Comparison of ENCODE assay signal across 16 mouse cellular contexts in genomic region chr11:48098063-48098462, GRCm38 (mm10).
"Had no signal": no experiment of that assay in that cellular context is flagged by ENCODE, and none has a peak within 500 bp of the region (broad histone marks: within the 10 kb centered on the region; RNA-seq: fewer than 3 reads in every experiment).

No protein-coding gene starts in this region.

- H3K9me3 ChIP-seq: neural tube, embryonic 13.5 days; neural tube, embryonic 15.5 days; stomach, embryonic 15.5 days had no signal

- H3K27ac ChIP-seq: neural tube, embryonic 13.5 days; neural tube, embryonic 15.5 days; stomach, embryonic 15.5 days; stomach, postnatal 0 days had no signal

- DNase-seq: retina, postnatal 1 day; right cerebral cortex, adult 18-20 months; right cerebral cortex, postnatal 14 days; right cerebral cortex, postnatal 25 days; right cerebral cortex, postnatal 4 days; spleen, adult 18-20 months; thymus, adult 18-20 months; thymus, adult 2 months; thymus, postnatal 14 days; thymus, postnatal 25 days; thymus, postnatal 36 days; thymus, postnatal 4 days had no signal

- H3K4me1 ChIP-seq: neural tube, embryonic 13.5 days; neural tube, embryonic 15.5 days; stomach, embryonic 15.5 days had no signal

- H3K36me3 ChIP-seq: neural tube, embryonic 13.5 days; neural tube, embryonic 15.5 days; stomach, embryonic 15.5 days had no signal

- H3K27me3 ChIP-seq: neural tube, embryonic 13.5 days; neural tube, embryonic 15.5 days; stomach, embryonic 15.5 days had no signal

- H3K4me2 ChIP-seq: neural tube, embryonic 13.5 days; neural tube, embryonic 15.5 days; stomach, embryonic 15.5 days had no signal

- H3K9ac ChIP-seq: neural tube, embryonic 13.5 days; neural tube, embryonic 15.5 days; stomach, embryonic 15.5 days had no signal

- H3K4me3 ChIP-seq: neural tube, embryonic 13.5 days; neural tube, embryonic 15.5 days; stomach, embryonic 15.5 days had no signal
